Mouse (Mus musculus): ENCODE measurements around the gene Nbas. TPM values are rescaled to one million over a fixed set of nuclear protein-coding genes. Genes with fewer than 3 reads are reported as not detected.

The Nbas gene
- polyA plus RNA-seq, 1 experiment from 2014 or later: 14.6 TPM

DNA sequence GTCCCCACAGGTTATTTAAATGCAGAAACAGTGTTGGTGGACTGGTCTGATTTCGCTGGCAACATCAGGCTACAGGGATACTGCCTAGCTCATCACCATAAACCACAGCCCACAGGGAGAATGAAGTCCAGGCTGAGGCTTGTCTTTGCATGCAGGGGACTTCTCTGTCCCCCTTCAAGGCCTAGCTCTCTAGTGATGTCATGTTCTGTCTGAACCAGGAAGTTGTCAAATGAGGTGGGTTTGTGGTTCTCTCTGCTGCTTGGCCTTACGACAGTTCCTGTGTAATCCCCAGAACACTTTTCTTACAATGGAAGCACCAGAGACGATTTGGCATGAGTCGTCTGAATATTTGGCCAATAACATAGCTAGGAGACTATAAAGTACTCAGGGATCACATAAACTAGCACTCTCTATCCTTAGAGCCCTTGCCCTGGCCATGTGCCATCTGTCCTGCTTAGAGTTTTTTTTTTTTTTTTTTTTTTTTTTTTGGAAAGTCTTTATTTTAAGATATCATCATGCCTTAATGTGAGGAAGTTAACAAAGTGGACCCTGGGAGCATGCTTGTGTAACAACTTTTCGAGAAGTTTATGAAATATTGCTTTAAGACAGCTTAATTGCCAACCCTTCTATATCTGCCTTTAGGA is 294.8 kb downstream of the Nbas start:
- H3K27ac ChIP-seq: no peak overlapping the region
- no peak for ATAC-seq (ENCODE audit: insufficient number of reproducible peaks, insufficient read depth, low FRiP score, low TSS enrichment, low read depth)
- no peaks in the 10 kb centered on the region for H3K27me3 ChIP-seq
- peaks cover 4% of the 10 kb centered on the region; the same call in 1 of the 2 replicates for H3K4me1 ChIP-seq
- 87% methylated on average over 5 of the region's 5 CpGs for WGBS
- no peak overlapping the region for H3K9ac ChIP-seq
- no peak overlapping the region for H3K4me2 ChIP-seq
- no peak overlapping the region for H3K4me3 ChIP-seq
- peaks cover 5% of the 10 kb centered on the region; the same call in 1 of the 2 replicates for H3K36me3 ChIP-seq
- no peaks in the 10 kb centered on the region for H3K9me3 ChIP-seq

- ATAC-seq (ENCODE audit: insufficient number of reproducible peaks, insufficient read depth, low FRiP score, low TSS enrichment, low read depth): no peak
- Histone ChIP-seq H3K4me3 (no peak overlapping the region), H3K4me1 (peaks cover 4% of the 10 kb centered on the region; the same call in 1 of the 2 replicates), H3K36me3 (peaks cover 5% of the 10 kb centered on the region; the same call in 1 of the 2 replicates), H3K9me3 (no peaks in the 10 kb centered on the region), H3K27me3 (no peaks in the 10 kb centered on the region), H3K27ac (no peak overlapping the region), H3K4me2 (no peak overlapping the region), H3K9ac (no peak overlapping the region)
- WGBS: 96% methylated on average over 2 of the region's 2 CpGs
Observed at GRCm38 (mm10) chr12:13564330-13564729, 295.4 kb downstream of the Nbas start.

- ATAC-seq (ENCODE audit: insufficient number of reproducible peaks, insufficient read depth, low FRiP score, low TSS enrichment, low read depth): no peak
Observed at GRCm38 (mm10) chr12:13566421-13566820, 297.5 kb downstream of the Nbas start.

GRCm38 (mm10) chr12:13575158-13575557 is 306.2 kb downstream of the Nbas start:
- H3K27ac ChIP-seq: no peak overlapping the region; the same call in 1 of the 2 replicates
- 43% methylated on average over 4 of the region's 4 CpGs for WGBS

More at GRCm38 (mm10) chr12:13566421-13566820, 297.5 kb downstream of the Nbas start:
- WGBS: 66% methylated on average over 7 of the region's 7 CpGs
- H3K36me3 ChIP-seq: no peaks in the 10 kb centered on the region
- no peaks in the 10 kb centered on the region for H3K9me3 ChIP-seq
- H3K27me3 ChIP-seq: no peaks in the 10 kb centered on the region
- no peaks in the 10 kb centered on the region for H3K4me1 ChIP-seq
- H3K27ac ChIP-seq: no peak overlapping the region
- H3K4me3 ChIP-seq: no peak overlapping the region
- no peak overlapping the region for H3K9ac ChIP-seq
- H3K4me2 ChIP-seq: no peak overlapping the region

GRCm38 (mm10) chr12:13575605-13576600 is 307.0 kb downstream of the Nbas start:
- Histone ChIP-seq H3K27ac (no peak overlapping the region; the same call in 1 of the 2 replicates), H3K27me3 (no peaks in the 10 kb centered on the region), H3K4me3 (no peak overlapping the region), H3K9me3 (no peaks in the 10 kb centered on the region), H3K36me3 (no peaks in the 10 kb centered on the region), H3K9ac (no peak overlapping the region), H3K4me1 (peaks cover 4% of the 10 kb centered on the region), H3K4me2 (no peak overlapping the region)
- WGBS: 90% methylated on average over 5 of the region's 5 CpGs
- ATAC-seq (ENCODE audit: insufficient number of reproducible peaks, insufficient read depth, low FRiP score, low TSS enrichment, low read depth): no peak; the same call in 1 of the 2 replicates

More at GRCm38 (mm10) chr12:13575158-13575557, 306.2 kb downstream of the Nbas start:
- Histone ChIP-seq H3K9ac (no peak overlapping the region), H3K4me2 (no peak overlapping the region), H3K4me3 (no peak overlapping the region), H3K9me3 (no peaks in the 10 kb centered on the region), H3K4me1 (peaks cover 4% of the 10 kb centered on the region), H3K27me3 (no peaks in the 10 kb centered on the region), H3K36me3 (no peaks in the 10 kb centered on the region)
- no peak for ATAC-seq (ENCODE audit: insufficient number of reproducible peaks, insufficient read depth, low FRiP score, low TSS enrichment, low read depth)

DNA sequence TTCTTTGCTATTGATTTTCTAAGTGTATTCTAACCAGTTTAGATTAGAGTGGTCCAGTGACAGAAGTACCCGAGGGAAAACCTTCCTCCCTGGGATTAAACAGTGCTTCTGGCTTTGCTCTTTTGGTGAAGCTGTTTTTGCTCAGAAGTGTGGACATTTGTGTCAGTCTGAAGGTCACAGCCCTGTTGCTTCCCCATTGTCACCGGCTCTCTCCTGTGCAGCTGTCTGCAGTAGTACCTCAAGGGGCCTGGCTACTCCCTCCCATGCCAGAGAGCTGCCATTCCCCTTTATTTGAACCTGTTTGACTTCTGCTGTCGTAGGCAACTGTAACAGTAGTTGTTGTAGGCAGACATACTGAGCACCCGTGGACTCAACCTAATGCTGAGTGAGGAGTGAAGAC is 307.8 kb downstream of the Nbas start:
- peaks cover 4% of the 10 kb centered on the region for H3K4me1 ChIP-seq
- 72% methylated on average over 4 of the region's 4 CpGs for WGBS
- H3K36me3 ChIP-seq: no peaks in the 10 kb centered on the region
- H3K4me2 ChIP-seq: no peak overlapping the region
- H3K27me3 ChIP-seq: no peaks in the 10 kb centered on the region
- no peak overlapping the region for H3K9ac ChIP-seq
- no peak for ATAC-seq (ENCODE audit: insufficient number of reproducible peaks, insufficient read depth, low FRiP score, low TSS enrichment, low read depth)
- no peaks in the 10 kb centered on the region for H3K9me3 ChIP-seq
- no peak overlapping the region for H3K27ac ChIP-seq
- H3K4me3 ChIP-seq: no peak overlapping the region

DNA sequence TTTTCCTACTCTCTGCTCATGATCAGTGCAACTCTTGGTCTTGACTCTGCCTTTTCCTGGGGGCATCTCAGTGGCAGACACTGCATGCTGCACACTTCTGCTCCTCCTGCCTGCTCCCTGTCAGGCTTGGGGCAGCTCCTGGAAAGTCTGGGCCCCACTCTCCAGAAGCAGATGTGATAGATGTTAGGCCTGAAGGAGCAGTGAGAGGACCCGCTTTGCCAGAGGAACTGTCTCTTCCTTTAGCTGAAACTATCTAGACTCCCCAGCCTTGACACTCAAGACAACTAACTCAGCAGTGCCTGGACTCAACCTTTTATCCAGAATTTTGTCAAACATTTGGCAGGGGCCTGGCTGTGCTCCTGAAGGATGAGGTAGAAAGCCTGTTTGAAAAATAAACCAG is 311.9 kb downstream of the Nbas start:
- H3K4me1 ChIP-seq: no peaks in the 10 kb centered on the region
- H3K27ac ChIP-seq: no peak overlapping the region
- 85% methylated on average over 1 of the region's 1 CpGs for WGBS
- ATAC-seq (ENCODE audit: insufficient number of reproducible peaks, insufficient read depth, low FRiP score, low TSS enrichment, low read depth): no peak
- no peak overlapping the region for H3K4me2 ChIP-seq
- no peak overlapping the region for H3K9ac ChIP-seq
- H3K27me3 ChIP-seq: no peaks in the 10 kb centered on the region
- H3K4me3 ChIP-seq: no peak overlapping the region
- H3K9me3 ChIP-seq: no peaks in the 10 kb centered on the region
- peaks cover 14% of the 10 kb centered on the region for H3K36me3 ChIP-seq

DNA sequence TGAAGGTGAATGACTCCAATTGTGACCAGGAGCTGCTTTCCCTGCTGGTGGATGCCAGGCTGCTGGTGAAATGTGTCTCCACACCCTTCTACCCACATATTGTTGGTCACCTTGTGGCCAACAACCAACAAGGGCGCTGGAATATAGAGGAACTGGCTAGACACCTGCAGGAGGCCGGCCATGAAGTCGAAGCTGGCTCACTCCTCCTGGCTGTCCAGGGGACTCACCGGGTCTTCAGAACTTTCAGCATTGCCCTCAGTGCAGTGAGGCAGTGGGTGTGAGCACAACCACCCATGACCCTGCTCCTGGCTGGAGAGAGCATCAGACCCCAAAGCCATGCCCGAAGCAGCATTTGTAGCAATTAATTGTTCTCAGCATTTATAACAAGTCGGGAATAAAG is 314.5 kb downstream of the Nbas start:
- Histone ChIP-seq H3K27ac (no peak overlapping the region), H3K4me2 (no peak overlapping the region), H3K9me3 (no peaks in the 10 kb centered on the region), H3K27me3 (no peaks in the 10 kb centered on the region), H3K36me3 (peaks cover 14% of the 10 kb centered on the region), H3K9ac (no peak overlapping the region), H3K4me3 (no peak overlapping the region), H3K4me1 (no peaks in the 10 kb centered on the region)
- WGBS: 99% methylated on average over 6 of the region's 6 CpGs
- no peak for ATAC-seq (ENCODE audit: insufficient number of reproducible peaks, insufficient read depth, low FRiP score, low TSS enrichment, low read depth)

- Histone ChIP-seq H3K27me3 (no peaks in the 10 kb centered on the region), H3K9me3 (no peaks in the 10 kb centered on the region), H3K9ac (no peak overlapping the region), H3K4me3 (no peak overlapping the region), H3K4me1 (no peaks in the 10 kb centered on the region), H3K36me3 (peaks cover 14% of the 10 kb centered on the region), H3K27ac (no peak overlapping the region), H3K4me2 (no peak overlapping the region)
- no peak for ATAC-seq (ENCODE audit: insufficient number of reproducible peaks, insufficient read depth, low FRiP score, low TSS enrichment, low read depth)
- 85% methylated on average over 6 of the region's 6 CpGs for WGBS
Observed at GRCm38 (mm10) chr12:13585527-13586156, 316.7 kb downstream of the Nbas start.

DNA sequence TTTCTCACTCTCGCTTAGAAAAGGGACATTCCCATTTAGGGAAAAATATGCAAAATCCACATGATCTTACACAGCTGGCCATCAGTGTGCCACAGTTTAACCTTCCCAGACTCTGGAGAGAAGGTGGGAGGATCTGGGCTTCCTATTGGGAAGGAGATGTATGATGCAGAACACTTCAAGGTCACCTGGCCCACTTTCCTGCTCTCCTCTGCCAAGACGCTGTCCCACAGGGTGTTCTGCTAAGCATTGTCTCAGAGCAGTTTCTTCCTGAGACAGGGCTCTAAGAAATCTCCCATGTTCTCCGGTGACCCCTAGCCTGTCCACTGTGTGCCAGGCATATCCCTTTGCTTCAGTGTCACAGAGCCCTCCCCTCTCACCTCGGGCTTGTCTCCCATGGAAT is 318.7 kb downstream of the Nbas start:
- no peak for ATAC-seq (ENCODE audit: insufficient number of reproducible peaks, insufficient read depth, low FRiP score, low TSS enrichment, low read depth)
- H3K4me2 ChIP-seq: no peak overlapping the region
- no peaks in the 10 kb centered on the region for H3K27me3 ChIP-seq
- H3K9ac ChIP-seq: no peak overlapping the region
- no peak overlapping the region for H3K27ac ChIP-seq
- H3K36me3 ChIP-seq: peaks cover 14% of the 10 kb centered on the region
- H3K4me1 ChIP-seq: no peaks in the 10 kb centered on the region
- WGBS: 83% methylated on average over 4 of the region's 4 CpGs
- no peak overlapping the region for H3K4me3 ChIP-seq
- no peaks in the 10 kb centered on the region for H3K9me3 ChIP-seq

- no peaks in the 10 kb centered on the region for H3K9me3 ChIP-seq
- WGBS: 93% methylated on average over 5 of the region's 5 CpGs
- H3K36me3 ChIP-seq: 0 out of 2 replicates have a peak, but pooled peaks cover 4% of the 10 kb centered on the region
- no peak overlapping the region for H3K9ac ChIP-seq
- H3K4me3 ChIP-seq: no peak overlapping the region
- H3K27ac ChIP-seq: no peak overlapping the region
- no peaks in the 10 kb centered on the region for H3K4me1 ChIP-seq
- no peak for ATAC-seq (ENCODE audit: insufficient number of reproducible peaks, insufficient read depth, low FRiP score, low TSS enrichment, low read depth)
- no peaks in the 10 kb centered on the region for H3K27me3 ChIP-seq
- H3K4me2 ChIP-seq: no peak overlapping the region
Observed at GRCm38 (mm10) chr12:13589021-13589420, 320.1 kb downstream of the Nbas start.

All from embryonic facial prominence, embryonic 13.5 days (tissue).